Mouse (Mus musculus) embryonic facial prominence, embryonic 12.5 days (tissue): ENCODE results near the gene Parg. TPM values are rescaled to one million over a fixed set of nuclear protein-coding genes. Genes with fewer than 3 reads are reported as not detected.

Experiments used
- ATAC-seq: fragments of 200-750 bp; cut with Nextera tagmentation; 2 replicates; pipeline ENCODE4 v1.8.0; 2017; ENCODE audit not compliant: insufficient number of reproducible peaks, insufficient read depth, low FRiP score, low TSS enrichment
- H3K27ac ChIP-seq: fragments of 300-500 bp; sonication (generic); 2 replicates; pipeline ENCODE4 v1.5.1; 2016; ENCODE audit warnings: mild to moderate bottlenecking
- H3K27me3 ChIP-seq: fragments of 300-500 bp; sonication (generic); 2 replicates; pipeline ENCODE4 v1.6.1; 2016; ENCODE audit warnings: mild to moderate bottlenecking, moderate library complexity
- H3K36me3 ChIP-seq: fragments of 300-500 bp; sonication (generic); 2 replicates; pipeline ENCODE4 v1.6.1; 2016; ENCODE audit warnings: mild to moderate bottlenecking
- H3K4me1 ChIP-seq: fragments of 300-500 bp; sonication (generic); 2 replicates; pipeline ENCODE4 v1.6.1; 2016
- H3K4me2 ChIP-seq: fragments of 300-500 bp; sonication (generic); replicated peaks from 2 replicates; pipeline ENCODE4 v1.6.1; 2016; ENCODE audit warnings: mild to moderate bottlenecking, moderate library complexity
- H3K4me3 ChIP-seq: fragments of 300-500 bp; sonication (generic); 2 replicates; pipeline ENCODE4 v1.5.1; 2016; ENCODE audit warnings: mild to moderate bottlenecking
- H3K9ac ChIP-seq: fragments of 300-500 bp; sonication (generic); 2 replicates; pipeline ENCODE4 v1.6.1; 2016; ENCODE audit warnings: mild to moderate bottlenecking, moderate library complexity
- H3K9me3 ChIP-seq: fragments of 300-500 bp; sonication (generic); 2 replicates; pipeline ENCODE4 v1.6.1; 2016; ENCODE audit warnings: mild to moderate bottlenecking, moderate library complexity
- WGBS: fragments of 180-500 bp; shearing (Covaris S2); methylation state at CpG from one replicate; pipeline ENCODE4 v1.1.7; 2016; 5-methylcytosine and 5-hydroxymethylcytosine counted together
- polyA plus RNA-seq: library from polyadenylated mRNA; unstranded; fragments of >200 nt; fragmentation: Nextera tagmentation; extraction: Ambion mirVana; gene quantifications from 2 replicates; pipeline ENCODE4 v1.2.1, GENCODE M21; 2016

Gene Parg
- polyA plus RNA-seq, 1 experiment from 2014 or later, result 59.7 TPM

GRCm38 (mm10) chr14:32327366-32327765 lies 125.6 kb downstream of the Parg start:
- Histone ChIP-seq H3K4me1 (peaks cover 6% of the 10 kb centered on the region; the same call in 1 of the 2 replicates), H3K9ac (no peak overlapping the region), H3K27me3 (no peaks in the 10 kb centered on the region), H3K4me2 (no peak overlapping the region), H3K9me3 (no peaks in the 10 kb centered on the region), H3K4me3 (no peak overlapping the region), H3K27ac (no peak overlapping the region), H3K36me3 (0 out of 2 replicates have a peak, but pooled peaks cover 3% of the 10 kb centered on the region)
- 90% methylated on average over 9 of the region's 9 CpGs for WGBS
- no peak for ATAC-seq

GRCm38 (mm10) chr14:32332515-32333445 lies 131.0 kb downstream of the Parg start:
- no peak overlapping the region for H3K4me3 ChIP-seq
- H3K4me2 ChIP-seq, result no peak overlapping the region
- no peak overlapping the region for H3K27ac ChIP-seq
- no peaks in the 10 kb centered on the region for H3K9me3 ChIP-seq
- no peaks in the 10 kb centered on the region for H3K4me1 ChIP-seq
- no peak for ATAC-seq
- H3K27me3 ChIP-seq, result no peaks in the 10 kb centered on the region
- H3K9ac ChIP-seq, result no peak overlapping the region
- 84% methylated on average over 20 of the region's 20 CpGs for WGBS
- H3K36me3 ChIP-seq, result peaks cover 32% of the 10 kb centered on the region

GRCm38 (mm10) chr14:32336021-32336420 lies 134.3 kb downstream of the Parg start:
- Histone ChIP-seq H3K27ac (no peak overlapping the region), H3K4me2 (no peak overlapping the region), H3K4me1 (no peaks in the 10 kb centered on the region), H3K4me3 (no peak overlapping the region), H3K9me3 (no peaks in the 10 kb centered on the region), H3K9ac (no peak overlapping the region), H3K36me3 (peaks cover 57% of the 10 kb centered on the region), H3K27me3 (no peaks in the 10 kb centered on the region)
- ATAC-seq, result no peak
- WGBS, result 87% methylated on average over 6 of the region's 6 CpGs

GRCm38 (mm10) chr14:32336547-32336946 lies 134.8 kb downstream of the Parg start:
- ATAC-seq, result no peak
- Histone ChIP-seq H3K27ac (no peak overlapping the region), H3K4me2 (no peak overlapping the region), H3K9ac (no peak overlapping the region), H3K36me3 (peaks cover 62% of the 10 kb centered on the region), H3K4me3 (no peak overlapping the region), H3K27me3 (no peaks in the 10 kb centered on the region), H3K4me1 (no peaks in the 10 kb centered on the region), H3K9me3 (no peaks in the 10 kb centered on the region)
- 76% methylated on average over 11 of the region's 11 CpGs for WGBS

GRCm38 (mm10) chr14:32341823-32342222 lies 140.1 kb downstream of the Parg start:
- Histone ChIP-seq H3K9ac (no peak overlapping the region), H3K36me3 (peaks cover 55% of the 10 kb centered on the region), H3K27me3 (no peaks in the 10 kb centered on the region), H3K27ac (no peak overlapping the region), H3K4me1 (no peaks in the 10 kb centered on the region), H3K4me2 (no peak overlapping the region), H3K9me3 (no peaks in the 10 kb centered on the region), H3K4me3 (no peak overlapping the region)
- no peak for ATAC-seq
- 91% methylated on average over 7 of the region's 7 CpGs for WGBS

- no peak overlapping the region for H3K4me3 ChIP-seq
- H3K27ac ChIP-seq, result no peak overlapping the region
- no peaks in the 10 kb centered on the region for H3K27me3 ChIP-seq
- peaks cover 40% of the 10 kb centered on the region for H3K36me3 ChIP-seq
- WGBS, result 89% methylated on average over 7 of the region's 7 CpGs
- H3K9ac ChIP-seq, result no peak overlapping the region
- no peak for ATAC-seq
- H3K4me2 ChIP-seq, result no peak overlapping the region
- no peaks in the 10 kb centered on the region for H3K9me3 ChIP-seq
- H3K4me1 ChIP-seq, result no peaks in the 10 kb centered on the region
These were observed 142.4 kb downstream of the Parg start for GRCm38 (mm10) chr14:32344176-32344575.

GRCm38 (mm10) chr14:32344694-32345093 lies 142.9 kb downstream of the Parg start:
- no peak for ATAC-seq
- Histone ChIP-seq H3K4me1 (no peaks in the 10 kb centered on the region), H3K9ac (no peak overlapping the region), H3K27me3 (no peaks in the 10 kb centered on the region), H3K4me2 (no peak overlapping the region), H3K27ac (no peak overlapping the region), H3K4me3 (no peak overlapping the region), H3K36me3 (peaks cover 35% of the 10 kb centered on the region), H3K9me3 (no peaks in the 10 kb centered on the region)
- WGBS, result 75% methylated on average over 9 of the region's 10 CpGs

Other genes with a start within 250 kb of the Parg start
- gene Galnt15, start 173.0 kb upstream of the Parg start, polyA plus RNA-seq, result 0.11 and 0.24 TPM in 2 replicates
- 13.9 and 16.0 TPM in 2 replicates for gene Oxnad1, start 116.6 kb upstream of the Parg start, polyA plus RNA-seq
- 76.0 and 77.9 TPM in 2 replicates for gene Dph3, start 116.2 kb upstream of the Parg start, polyA plus RNA-seq
- gene Msmb, start 59.9 kb upstream of the Parg start, polyA plus RNA-seq, result not detected in 2 replicates
- gene Ncoa4, start 42.1 kb upstream of the Parg start, polyA plus RNA-seq, result 74.0 and 80.0 TPM in 2 replicates
- gene Timm23, start 51 bp upstream of the Parg start, polyA plus RNA-seq, result 257 and 265 TPM in 2 replicates
- 23.1 and 24.8 TPM in 2 replicates for gene Ogdhl, start 120.1 kb downstream of the Parg start, polyA plus RNA-seq
- gene 1700024G13Rik, start 186.4 kb downstream of the Parg start, polyA plus RNA-seq, result not detected in 2 replicates